Mouse (Mus musculus) midbrain, embryonic 13.5 days (tissue): ENCODE results near the gene 1700023F06Rik. TPM values are rescaled to one million over a fixed set of nuclear protein-coding genes. Genes with fewer than 3 reads are reported as not detected.

ENCODE experiments used
- ATAC-seq: fragments of 200-750 bp; cut with Nextera tagmentation; 2 replicates; pipeline ENCODE4 v1.8.0; 2017; ENCODE audit warnings: mild to moderate bottlenecking, moderate TSS enrichment, moderate library complexity
- H3K27ac ChIP-seq: fragments of 300-500 bp; sonication (generic); 2 replicates; pipeline ENCODE4 v1.5.1; 2015; ENCODE audit warnings: inconsistent platforms, mild to moderate bottlenecking, moderate library complexity
- H3K27me3 ChIP-seq: fragments of 300-500 bp; sonication (generic); 2 replicates; pipeline ENCODE4 v1.6.1; 2015; ENCODE audit warnings: mild to moderate bottlenecking, inconsistent platforms
- H3K36me3 ChIP-seq: fragments of 300-500 bp; sonication (generic); 2 replicates; pipeline ENCODE4 v1.6.1; 2015; ENCODE audit warnings: mild to moderate bottlenecking, inconsistent platforms
- H3K4me1 ChIP-seq: fragments of 300-500 bp; sonication (generic); replicated peaks from 2 replicates; pipeline ENCODE4 v1.6.1; 2015; ENCODE audit warnings: inconsistent platforms
- H3K4me2 ChIP-seq: fragments of 300-500 bp; sonication (generic); replicated peaks from 2 replicates; pipeline ENCODE4 v1.6.1; 2015; ENCODE audit warnings: moderate library complexity, mild to moderate bottlenecking, inconsistent platforms
- H3K4me3 ChIP-seq: fragments of 300-500 bp; sonication (generic); replicated peaks from 2 replicates; pipeline ENCODE4 v1.5.1; 2015; ENCODE audit warnings: mild to moderate bottlenecking, inconsistent platforms
- H3K9ac ChIP-seq: fragments of 300-500 bp; sonication (generic); replicated peaks from 2 replicates; pipeline ENCODE4 v1.6.1; 2015; ENCODE audit warnings: mild to moderate bottlenecking, inconsistent platforms
- H3K9me3 ChIP-seq: fragments of 300-500 bp; sonication (generic); 2 replicates; pipeline ENCODE4 v1.6.1; 2016; ENCODE audit warnings: mild to moderate bottlenecking, inconsistent platforms
- WGBS: fragments of 180-500 bp; shearing (Covaris S2); methylation state at CpG from one replicate; pipeline ENCODE4 v1.1.7; 2015; 5-methylcytosine and 5-hydroxymethylcytosine counted together
- polyA plus RNA-seq: library from polyadenylated mRNA; unstranded; fragments of >200 nt; fragmentation: Nextera tagmentation; extraction: Ambion mirVana; gene quantifications from 2 replicates; pipeline ENCODE4 v1.2.1, GENCODE M21; 2015

The 1700023F06Rik gene
- polyA plus RNA-seq, 1 experiment from 2014 or later: 0.70 TPM

DNA sequence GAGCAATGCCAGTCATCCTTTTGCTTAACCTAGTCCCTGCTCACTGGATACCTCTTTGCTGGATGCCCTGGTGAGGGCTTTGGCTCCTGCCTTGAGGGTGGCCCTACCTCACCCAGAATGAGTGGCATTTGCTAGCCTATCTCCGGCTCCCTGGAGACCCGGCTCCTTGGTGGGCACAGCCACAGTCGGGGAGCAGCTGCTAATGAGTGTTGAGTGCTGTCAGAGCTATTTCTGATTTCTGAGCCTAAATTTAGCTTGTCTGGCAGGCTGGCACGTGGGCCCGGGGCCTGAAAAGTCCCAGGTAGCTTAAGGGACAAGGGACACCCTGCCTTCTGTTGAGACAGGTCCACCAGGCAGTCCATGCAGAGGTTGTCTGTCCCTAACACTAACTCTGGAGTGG, 31.1 kb downstream of the 1700023F06Rik start:
- no peaks in the 10 kb centered on the region for H3K36me3 ChIP-seq
- H3K4me1 ChIP-seq: peaks cover 12% of the 10 kb centered on the region; the same call in 1 of the 2 replicates
- WGBS: 80% methylated on average over 5 of the region's 5 CpGs
- no peak for ATAC-seq
- H3K4me2 ChIP-seq: no peak overlapping the region
- H3K4me3 ChIP-seq: no peak overlapping the region
- no peak overlapping the region for H3K27ac ChIP-seq
- H3K9ac ChIP-seq: no peak overlapping the region
- H3K9me3 ChIP-seq: no peaks in the 10 kb centered on the region
- H3K27me3 ChIP-seq: peaks cover 21% of the 10 kb centered on the region

DNA sequence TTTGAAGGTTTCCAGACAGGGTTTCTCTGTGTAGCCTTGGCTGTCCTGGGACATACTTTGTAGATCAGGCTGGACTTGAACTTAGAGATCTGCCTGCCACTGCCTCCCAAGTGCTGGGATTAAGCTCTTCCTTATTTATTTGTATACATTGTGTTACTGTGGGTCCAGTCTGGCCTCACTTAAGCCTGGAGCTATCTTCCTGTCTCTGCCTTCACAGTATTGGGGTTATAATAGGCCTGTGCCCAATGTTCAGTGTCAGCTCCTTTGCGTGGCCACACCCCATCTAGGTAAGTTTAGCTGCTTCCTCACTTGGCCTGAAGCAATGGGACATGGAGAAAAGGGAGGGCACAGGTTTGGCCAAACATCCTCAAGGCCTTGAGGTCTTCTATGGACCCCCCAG, 31.8 kb downstream of the 1700023F06Rik start:
- Histone ChIP-seq H3K27me3 (peaks cover 28% of the 10 kb centered on the region), H3K9ac (no peak overlapping the region), H3K4me1 (peaks cover 19% of the 10 kb centered on the region; the same call in 1 of the 2 replicates), H3K9me3 (no peaks in the 10 kb centered on the region), H3K4me3 (no peak overlapping the region), H3K27ac (no peak overlapping the region), H3K4me2 (no peak overlapping the region), H3K36me3 (no peaks in the 10 kb centered on the region)
- no peak for ATAC-seq
- WGBS: 96% methylated on average over 1 of the region's 1 CpGs

DNA sequence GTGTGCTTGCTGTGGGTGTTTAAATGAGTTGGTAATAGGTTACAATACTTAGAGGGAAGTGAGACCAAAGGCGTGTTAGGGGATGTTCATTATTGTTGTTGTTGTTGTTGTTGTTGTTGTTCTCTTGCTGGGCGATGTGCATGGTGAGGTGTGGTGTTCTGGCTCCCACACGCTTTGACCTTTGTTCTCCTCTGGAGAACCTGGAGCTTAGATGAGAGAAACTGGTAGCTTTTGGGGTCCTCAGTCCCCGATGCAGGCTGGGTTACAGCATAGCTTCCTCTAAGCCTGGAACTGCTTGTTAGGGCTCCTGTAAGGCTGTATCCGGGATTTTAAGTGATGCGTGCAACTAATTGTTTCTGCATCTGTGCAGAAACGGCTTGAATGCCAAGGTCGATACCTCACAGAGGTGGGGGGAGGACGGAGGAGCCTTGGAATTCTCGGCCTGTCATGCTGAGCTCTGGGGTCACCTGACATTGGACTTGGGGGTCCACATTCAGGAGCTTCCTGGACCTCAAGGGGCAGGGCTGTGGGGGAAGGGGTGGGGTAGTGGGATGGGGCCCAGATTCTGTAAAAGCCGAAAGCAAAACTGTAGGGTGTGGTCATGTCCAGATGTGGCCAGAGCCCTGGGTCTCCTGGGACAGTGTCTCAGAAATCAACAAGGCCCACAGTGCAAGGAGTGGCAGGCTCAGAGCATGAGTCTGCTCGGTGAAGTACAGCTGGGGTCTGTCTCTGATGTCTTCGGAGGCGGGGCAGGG, 32.5 kb downstream of the 1700023F06Rik start:
- Histone ChIP-seq H3K36me3 (no peaks in the 10 kb centered on the region), H3K9ac (no peak overlapping the region), H3K9me3 (no peaks in the 10 kb centered on the region), H3K4me2 (no peak overlapping the region), H3K27ac (no peak overlapping the region), H3K4me3 (no peak overlapping the region), H3K27me3 (peaks cover 34% of the 10 kb centered on the region), H3K4me1 (peaks cover 24% of the 10 kb centered on the region; the same call in 1 of the 2 replicates)
- 81% methylated on average over 14 of the region's 14 CpGs for WGBS
- ATAC-seq: no peak

DNA sequence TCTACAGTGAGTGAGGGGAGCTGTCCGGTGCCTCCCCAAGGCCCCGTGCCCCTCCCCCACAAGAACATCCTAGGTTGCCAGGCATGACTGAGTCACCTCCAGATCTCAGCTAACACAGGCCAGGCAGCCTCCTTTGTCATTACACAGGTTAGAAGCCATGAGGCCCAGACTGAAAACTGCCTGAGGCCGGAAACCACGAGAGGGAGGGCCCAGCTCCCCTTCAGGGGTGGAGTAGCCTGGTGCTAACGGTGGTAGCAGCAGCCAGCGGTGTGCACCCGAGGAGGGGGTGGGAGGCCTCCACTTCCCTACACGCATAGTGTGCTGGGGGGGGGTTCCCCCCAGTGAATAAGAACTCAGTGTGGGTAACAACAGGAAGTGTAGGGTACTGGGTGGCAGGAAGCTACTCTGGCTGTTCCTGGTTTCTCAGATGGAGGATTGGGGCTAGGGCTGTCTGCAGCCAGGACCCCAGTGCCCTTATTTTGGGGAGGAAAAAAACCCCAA, 33.4 kb downstream of the 1700023F06Rik start:
- Histone ChIP-seq H3K9me3 (no peaks in the 10 kb centered on the region), H3K4me2 (no peak overlapping the region), H3K27me3 (peaks cover 43% of the 10 kb centered on the region), H3K4me3 (no peak overlapping the region), H3K4me1 (peaks cover 31% of the 10 kb centered on the region), H3K27ac (no peak overlapping the region), H3K36me3 (no peaks in the 10 kb centered on the region), H3K9ac (no peak overlapping the region)
- 69% methylated on average over 8 of the region's 8 CpGs for WGBS
- ATAC-seq: no peak

DNA sequence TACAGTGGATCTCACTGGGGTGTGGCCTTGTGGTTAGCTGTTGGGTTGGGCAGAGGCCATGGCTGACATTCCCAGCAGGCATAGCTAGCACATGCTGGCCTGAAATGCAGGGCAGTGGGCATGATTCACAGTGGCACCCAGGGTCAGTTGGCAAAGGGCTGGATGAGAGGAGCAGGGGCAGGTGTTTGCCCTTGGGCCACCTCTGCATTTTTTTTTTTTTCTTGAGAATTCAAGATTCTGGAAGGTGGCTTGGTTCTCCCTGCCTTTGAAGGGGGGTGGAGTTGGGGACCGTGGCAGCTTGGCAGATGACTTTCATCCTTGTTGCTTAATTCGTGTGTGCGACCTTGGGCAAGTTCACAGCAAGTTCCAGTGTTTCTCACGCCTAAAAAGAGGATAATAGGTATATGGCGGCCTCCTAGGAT, 33.9 kb downstream of the 1700023F06Rik start:
- Histone ChIP-seq H3K4me1 (peaks cover 31% of the 10 kb centered on the region), H3K9ac (no peak overlapping the region), H3K36me3 (no peaks in the 10 kb centered on the region), H3K9me3 (no peaks in the 10 kb centered on the region), H3K27me3 (peaks cover 47% of the 10 kb centered on the region), H3K4me2 (no peak overlapping the region), H3K4me3 (no peak overlapping the region), H3K27ac (no peak overlapping the region)
- no peak for ATAC-seq
- WGBS: 81% methylated on average over 5 of the region's 5 CpGs

DNA sequence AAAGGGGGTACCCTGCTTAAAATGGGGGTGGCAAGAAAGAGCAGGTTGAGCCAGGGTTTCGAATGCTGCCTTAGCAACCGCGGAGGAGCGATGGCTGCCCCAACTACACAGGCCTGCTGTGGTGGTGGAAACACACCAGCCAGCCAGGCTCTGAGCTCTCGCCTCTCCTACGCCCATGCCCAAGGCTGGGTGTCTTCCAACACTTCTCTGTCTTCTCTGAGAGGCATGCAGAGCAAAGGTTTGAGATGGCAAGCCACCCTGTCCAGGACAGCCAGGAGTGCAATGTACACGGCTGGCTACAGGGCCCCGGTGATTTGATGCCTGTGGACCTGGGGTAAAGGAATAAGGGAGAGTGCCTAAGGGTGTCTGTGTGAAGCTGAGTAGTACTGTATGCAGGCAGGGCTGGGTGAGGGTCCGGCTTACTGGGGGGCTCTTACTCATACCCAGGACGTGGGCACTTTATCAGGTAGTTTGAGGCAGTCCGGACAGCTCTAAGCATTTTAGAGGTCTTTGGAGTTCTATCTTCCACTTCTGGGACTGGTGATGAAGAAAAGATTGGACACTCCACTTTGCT, 34.5 kb downstream of the 1700023F06Rik start:
- H3K36me3 ChIP-seq: no peaks in the 10 kb centered on the region
- no peak for ATAC-seq
- no peak overlapping the region for H3K27ac ChIP-seq
- H3K27me3 ChIP-seq: peaks cover 52% of the 10 kb centered on the region
- no peaks in the 10 kb centered on the region for H3K9me3 ChIP-seq
- peaks cover 31% of the 10 kb centered on the region for H3K4me1 ChIP-seq
- H3K9ac ChIP-seq: no peak overlapping the region
- no peak overlapping the region for H3K4me3 ChIP-seq
- H3K4me2 ChIP-seq: no peak overlapping the region
- 93% methylated on average over 11 of the region's 11 CpGs for WGBS

DNA sequence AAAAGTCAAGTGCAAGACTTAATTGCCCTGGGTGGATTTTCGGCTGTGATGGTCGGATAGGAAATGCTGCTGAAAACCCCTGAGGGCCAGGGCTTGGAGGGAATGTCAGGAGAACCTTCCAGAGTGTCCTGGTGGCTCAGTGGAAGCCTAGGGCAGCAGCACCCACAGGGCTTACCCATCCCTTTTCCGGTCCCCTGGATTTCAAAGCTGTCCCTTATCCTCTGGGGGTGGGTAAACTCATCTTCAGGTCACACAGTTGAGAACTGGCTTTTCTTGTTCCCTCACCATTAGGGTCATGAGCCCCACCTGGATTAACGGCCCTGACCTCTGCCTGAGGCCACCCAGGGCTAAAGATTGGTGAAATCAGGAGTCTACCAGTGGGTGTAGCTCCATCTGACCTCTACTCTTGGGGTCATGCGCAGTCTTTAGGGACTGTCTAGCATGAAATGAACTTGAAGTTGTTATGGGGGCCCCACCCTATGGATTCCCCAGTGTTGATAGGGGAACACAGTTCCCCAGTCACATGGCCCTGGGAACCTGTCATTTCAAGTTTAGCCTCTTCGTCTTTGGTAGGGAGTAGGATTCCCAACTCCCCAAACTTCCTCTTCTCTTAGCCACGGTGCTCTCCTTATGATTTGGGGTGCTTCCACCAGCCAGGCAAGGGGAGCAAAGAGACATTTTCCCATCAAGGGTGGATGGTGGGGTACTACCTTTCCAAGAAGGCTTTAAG, 35.2 kb downstream of the 1700023F06Rik start:
- Histone ChIP-seq H3K36me3 (no peaks in the 10 kb centered on the region), H3K27me3 (peaks cover 52% of the 10 kb centered on the region), H3K9me3 (no peaks in the 10 kb centered on the region), H3K4me2 (no peak overlapping the region), H3K9ac (no peak overlapping the region), H3K4me1 (peaks cover 31% of the 10 kb centered on the region), H3K4me3 (no peak overlapping the region), H3K27ac (no peak overlapping the region)
- no peak for ATAC-seq
- WGBS: 88% methylated on average over 7 of the region's 7 CpGs

DNA sequence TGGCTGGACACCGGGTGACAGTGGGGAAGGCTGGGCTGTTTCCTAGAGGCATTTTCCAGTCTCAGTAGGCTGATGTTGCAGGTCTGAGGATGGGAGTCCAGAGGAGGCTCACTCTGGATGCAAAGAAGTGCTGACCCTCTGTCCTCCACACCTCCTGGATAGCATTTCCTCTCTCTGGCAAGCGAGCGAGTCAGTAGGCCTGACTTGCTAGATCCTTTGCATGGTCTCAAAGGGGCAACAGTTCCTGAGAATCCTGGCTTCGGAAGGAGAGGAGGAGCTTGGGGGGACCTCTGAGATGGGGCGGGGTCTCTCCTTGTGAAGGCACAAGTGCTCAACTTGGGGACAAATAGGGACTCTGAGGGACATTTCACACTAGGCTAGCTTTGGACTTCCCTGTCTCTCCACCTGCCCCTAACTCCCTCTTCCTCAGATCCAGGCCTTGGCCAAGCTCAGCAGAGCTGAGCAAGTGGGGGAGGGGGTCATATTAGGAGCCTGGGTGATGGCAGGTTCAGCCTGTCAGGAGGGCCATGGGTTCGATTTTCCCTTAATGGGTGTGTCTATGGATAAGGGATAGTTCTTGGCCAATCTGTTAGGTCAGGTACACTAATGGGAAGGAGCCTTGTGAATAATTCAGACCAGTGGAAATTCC, 35.8 kb downstream of the 1700023F06Rik start:
- H3K27ac ChIP-seq: no peak overlapping the region
- peak overlapping the region; percentile 85 for H3K4me2 ChIP-seq
- H3K4me1 ChIP-seq: peaks cover 31% of the 10 kb centered on the region
- peaks cover 52% of the 10 kb centered on the region for H3K27me3 ChIP-seq
- H3K4me3 ChIP-seq: peak overlapping the region; percentile 68
- no peak for ATAC-seq
- 69% methylated on average over 6 of the region's 6 CpGs for WGBS
- H3K9ac ChIP-seq: no peak overlapping the region
- no peaks in the 10 kb centered on the region for H3K9me3 ChIP-seq
- H3K36me3 ChIP-seq: no peaks in the 10 kb centered on the region

DNA sequence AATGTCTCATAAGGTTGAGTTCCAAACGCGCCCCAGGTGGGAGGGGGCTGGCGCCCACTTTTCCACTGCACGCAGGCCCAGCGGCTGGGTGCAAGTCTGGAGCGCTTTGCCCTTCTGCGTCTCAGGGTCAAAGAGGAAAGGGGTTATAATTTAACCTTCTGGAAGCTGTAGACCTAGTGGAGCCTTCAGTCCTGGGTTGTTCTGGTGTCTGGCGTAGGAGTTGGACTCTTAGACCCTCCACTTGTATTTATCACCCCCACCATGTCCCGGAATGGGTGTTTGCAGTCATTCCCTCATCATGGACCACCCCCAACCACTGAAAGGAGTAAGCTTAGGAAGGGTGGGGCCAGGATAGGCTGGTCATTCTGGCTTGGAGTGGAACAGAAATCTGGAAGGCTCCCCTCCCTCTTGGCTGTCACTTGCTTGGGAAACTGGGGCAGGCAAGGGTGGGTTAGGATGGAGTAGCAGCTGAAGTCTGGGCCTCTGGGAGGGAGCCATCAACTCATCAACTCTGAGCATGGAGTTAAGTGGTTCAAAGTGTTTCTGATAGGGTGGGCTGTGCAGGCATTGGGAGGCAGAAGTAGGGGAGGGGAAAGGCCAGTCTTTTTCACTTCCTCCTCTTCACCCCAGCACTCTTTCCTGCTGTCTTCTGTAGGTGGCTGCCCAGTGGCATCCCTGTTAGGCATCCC, 36.5 kb downstream of the 1700023F06Rik start:
- Histone ChIP-seq H3K9ac (peak overlapping the region; percentile 71; the same call in 1 of the 2 replicates), H3K4me1 (peaks cover 31% of the 10 kb centered on the region)

DNA sequence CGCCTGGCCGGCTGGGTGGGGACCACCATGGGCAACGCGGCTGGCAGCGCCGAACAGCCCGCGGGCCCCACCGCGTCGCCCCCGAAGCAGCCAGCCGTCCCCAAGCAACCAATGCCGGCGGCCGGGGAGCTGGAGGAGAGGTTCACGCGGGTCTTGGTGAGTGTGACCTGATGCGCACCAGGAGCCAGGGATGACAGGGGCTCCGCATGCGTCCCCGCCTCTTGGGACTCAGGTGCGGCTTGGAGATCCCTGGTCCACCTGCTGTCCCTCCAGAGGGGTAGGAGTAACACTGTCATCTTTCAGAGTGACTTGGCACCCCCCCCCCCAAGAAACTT, 37.1 kb downstream of the 1700023F06Rik start:
- Histone ChIP-seq H3K9me3 (no peaks in the 10 kb centered on the region), H3K4me3 (peak overlapping the region; percentile 68), H3K36me3 (no peaks in the 10 kb centered on the region), H3K4me2 (peak overlapping the region; percentile 85), H3K27ac (no peak overlapping the region), H3K4me1 (peaks cover 31% of the 10 kb centered on the region), H3K27me3 (peaks cover 52% of the 10 kb centered on the region), H3K9ac (peak overlapping the region; percentile 71)
- 2% methylated on average over 23 of the region's 23 CpGs for WGBS
- 0 out of 2 replicates have a peak, but pooled peaks have one; percentile 8 for ATAC-seq

More for the DNA sequence above, 36.5 kb downstream of the 1700023F06Rik start:
- Histone ChIP-seq H3K9me3 (no peaks in the 10 kb centered on the region), H3K4me2 (peak overlapping the region; percentile 85), H3K36me3 (no peaks in the 10 kb centered on the region), H3K4me3 (peak overlapping the region; percentile 68), H3K27me3 (peaks cover 52% of the 10 kb centered on the region), H3K27ac (no peak overlapping the region)
- WGBS: 51% methylated on average over 9 of the region's 9 CpGs
- no peak for ATAC-seq

DNA sequence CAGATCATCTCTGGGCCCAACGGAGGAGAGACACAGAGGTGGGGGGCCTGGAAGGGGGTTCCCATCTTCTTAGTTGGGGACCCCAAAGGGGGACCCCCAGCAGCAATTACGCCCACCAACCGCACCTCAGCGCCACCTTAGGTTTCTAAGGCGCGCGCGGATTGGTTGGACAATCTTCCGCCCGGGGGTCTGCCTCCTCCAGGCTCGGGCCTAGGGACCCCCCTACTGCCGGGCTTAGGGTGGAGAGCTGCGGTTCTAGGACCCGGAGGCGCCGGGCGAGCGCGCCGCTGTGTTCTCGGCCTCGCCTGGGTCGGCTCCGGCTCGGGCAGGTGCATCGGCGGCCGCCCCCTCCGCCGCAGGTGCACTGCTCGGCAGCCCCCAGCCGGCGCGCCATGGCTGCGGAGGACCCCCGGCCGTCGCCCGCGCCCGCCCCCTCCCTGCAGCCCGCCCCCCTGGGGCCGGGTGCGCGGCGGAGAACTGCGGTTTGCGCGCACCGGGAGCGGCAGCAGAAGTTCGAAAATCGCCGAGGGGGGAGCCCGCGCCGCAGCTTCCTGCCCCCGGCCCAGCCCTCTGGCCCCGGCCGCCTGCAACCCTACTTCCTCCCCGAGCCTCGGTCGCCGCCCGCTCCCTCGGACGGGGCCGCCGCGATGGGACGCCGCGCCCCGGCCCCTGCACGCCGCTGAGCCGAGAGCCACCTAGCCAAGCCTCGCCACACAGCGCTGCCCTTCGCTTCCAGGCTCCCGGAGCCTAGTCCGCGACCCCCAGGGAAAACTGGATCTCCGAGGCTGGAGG, 37.7 kb downstream of the 1700023F06Rik start, which contains the start of gene Fmnl1:
Gene Fmnl1 (plus strand): TSS at position 614 of the 792 bp plus-strand sequence.
- H3K9ac ChIP-seq: peak within 1 kb of the TSS; percentile 71
- H3K4me3 ChIP-seq: peak within 1 kb of the TSS; percentile 68
- H3K4me2 ChIP-seq: peak within 1 kb of the TSS; percentile 85
- under 1% methylated on average over 51 of the region's 84 CpGs for WGBS
- H3K27me3 ChIP-seq: peaks cover 55% of the 10 kb centered on the region
- H3K9me3 ChIP-seq: no peaks in the 10 kb centered on the region
- H3K36me3 ChIP-seq: no peaks in the 10 kb centered on the region
- no peak within 1 kb of the TSS for H3K27ac ChIP-seq
- H3K4me1 ChIP-seq: peaks cover 31% of the 10 kb centered on the region
- peak; percentile 88 for ATAC-seq
